Comparison of ENCODE assay signal across 14 mouse cellular contexts in genomic region chr1:189075671-189076070, GRCm38 (mm10).
DNase-seq lines count a peak whose midpoint lies in the region; ATAC-seq lines count a peak whose summit lies in the region.
"Had no signal": no experiment of that assay in that cellular context is flagged by ENCODE, and none has a peak within 500 bp of the region (broad histone marks: within the 10 kb centered on the region; RNA-seq: fewer than 3 reads in every experiment).

No protein-coding gene starts in this region.

- no peak overlapping the region for H3K9ac ChIP-seq in midbrain, embryonic 11.5 days (ENCODE audit: low read length)
- H3K9ac ChIP-seq in midbrain, embryonic 16.5 days (ENCODE audit: low read depth, low read length) = no peak overlapping the region
- H3K9ac ChIP-seq: liver, embryonic 15.5 days had no signal

- no peaks in the 10 kb centered on the region for H3K36me3 ChIP-seq in midbrain, embryonic 11.5 days (ENCODE audit: control insufficient read depth, insufficient read depth, low read length)
- H3K36me3 ChIP-seq in midbrain, embryonic 16.5 days (ENCODE audit: control insufficient read depth, insufficient read depth, low read length) = no peaks in the 10 kb centered on the region
- H3K36me3 ChIP-seq: embryonic facial prominence, embryonic 10.5 days; G1E; liver, embryonic 15.5 days; midbrain, embryonic 10.5 days had no signal

- H3K4me3 ChIP-seq in midbrain, embryonic 11.5 days (ENCODE audit: low read depth, low read length) = no peak overlapping the region
- H3K4me3 ChIP-seq in midbrain, embryonic 16.5 days (ENCODE audit: low read depth, low read length) = no peak overlapping the region
- H3K4me3 ChIP-seq: embryonic facial prominence, embryonic 10.5 days; liver, embryonic 15.5 days; midbrain, embryonic 10.5 days had no signal

- no peaks in the 10 kb centered on the region for H3K4me1 ChIP-seq in midbrain, embryonic 11.5 days (ENCODE audit: control insufficient read depth, insufficient read depth, low read length)
- H3K4me1 ChIP-seq in midbrain, embryonic 16.5 days (ENCODE audit: control insufficient read depth, insufficient read depth, low read length) = no peaks in the 10 kb centered on the region
- H3K4me1 ChIP-seq: liver, embryonic 15.5 days had no signal

- 86% methylated on average over 13 of the region's 13 CpGs for WGBS in midbrain, embryonic 11.5 days
- WGBS in midbrain, embryonic 16.5 days = 76% methylated on average over 13 of the region's 13 CpGs

- no peak overlapping the region for H3K27ac ChIP-seq in midbrain, embryonic 11.5 days (ENCODE audit: low read depth, low read length)
- no peak overlapping the region for H3K27ac ChIP-seq in midbrain, embryonic 16.5 days (ENCODE audit: low read length)
- H3K27ac ChIP-seq: embryonic facial prominence, embryonic 10.5 days; liver, embryonic 15.5 days; midbrain, embryonic 10.5 days had no signal

- DNase-seq in gastrocnemius, adult 18-20 months (ENCODE audit: low spot score) = peak; percentile 18
- no peak for DNase-seq in gastrocnemius, postnatal 25 days
- DNase-seq in midbrain, embryonic 11.5 days (ENCODE audit: low spot score, missing footprints) = peak; percentile 53
- DNase-seq in kidney, postnatal 4 days = peak; percentile 23 to 45
- peak; percentile 13 for DNase-seq in testis, postnatal 14 days (ENCODE audit: low spot score)
- no peak for DNase-seq in thymus, postnatal 25 days
- no peak for DNase-seq in layer of hippocampus, postnatal 36 days
- DNase-seq: cerebellum, postnatal 10 days had no signal

- no peaks in the 10 kb centered on the region for H3K27me3 ChIP-seq in midbrain, embryonic 11.5 days (ENCODE audit: control insufficient read depth, insufficient read depth, low read length)
- no peaks in the 10 kb centered on the region for H3K27me3 ChIP-seq in midbrain, embryonic 16.5 days (ENCODE audit: control insufficient read depth, insufficient read depth, low read depth, low read length)
- H3K27me3 ChIP-seq: liver, embryonic 15.5 days had no signal

- ATAC-seq in midbrain, embryonic 11.5 days (ENCODE audit: low FRiP score) = no peak
- no peak for ATAC-seq in midbrain, embryonic 16.5 days
- ATAC-seq: inflammation-experienced regulatory T-cells, adult 6 months had no signal

- H3K4me2 ChIP-seq in midbrain, embryonic 11.5 days = no peak overlapping the region
- no peak overlapping the region for H3K4me2 ChIP-seq in midbrain, embryonic 16.5 days (ENCODE audit: low read length)
- H3K4me2 ChIP-seq: liver, embryonic 15.5 days had no signal

- H3K9me3 ChIP-seq in midbrain, embryonic 11.5 days (ENCODE audit: control insufficient read depth, low read length) = no peaks in the 10 kb centered on the region
- no peaks in the 10 kb centered on the region for H3K9me3 ChIP-seq in midbrain, embryonic 16.5 days (replicated peaks; ENCODE audit: control insufficient read depth, low read length, poor library complexity, severe bottlenecking)
- H3K9me3 ChIP-seq: embryonic facial prominence, embryonic 10.5 days; liver, embryonic 15.5 days; midbrain, embryonic 10.5 days had no signal

Comparison
In these comparisons a context has a peak if more than half of its experiments do, and no peak if none do; other contexts are left out.
1. DNase-seq: peak in gastrocnemius, adult 18-20 months (single experiment), midbrain, embryonic 11.5 days (single experiment), kidney, postnatal 4 days (2 of 2) and testis, postnatal 14 days (single experiment); none in gastrocnemius, postnatal 25 days (single experiment), thymus, postnatal 25 days (single experiment) and layer of hippocampus, postnatal 36 days (0 of 2).